ENCODE assay signal across 8 mouse cellular contexts in genomic region chr1:189627976-189628768, GRCm38 (mm10). TPM values are rescaled to one million over a fixed set of nuclear protein-coding genes. Genes with fewer than 3 reads are reported as not detected.
A peak's percentile ranks its signal among the peaks of the same experiment; 100 is the strongest.
DNase-seq lines count a peak whose midpoint lies in the region; ATAC-seq and TF ChIP-seq lines count a peak whose summit lies in the region.

No protein-coding gene starts in this region.

- WGBS in cerebellum, adult 2 months, result 90% methylated on average over 9 of the region's 9 CpGs
- WGBS in kidney, embryonic 14.5 days, result 17% methylated on average over 9 of the region's 9 CpGs
- WGBS in lung, postnatal 0 days, result 40% methylated on average over 9 of the region's 9 CpGs
- 68% methylated on average over 9 of the region's 9 CpGs for WGBS in spleen, adult 2 months

- peak; percentile 80 for ATAC-seq in kidney, embryonic 14.5 days (ENCODE audit: low FRiP score, low TSS enrichment)
- ATAC-seq in lung, postnatal 0 days, result peak; percentile 64

- no peaks in the 10 kb centered on the region for H3K9me3 ChIP-seq in kidney, embryonic 14.5 days (ENCODE audit: control insufficient read depth, low read length)
- H3K9me3 ChIP-seq in lung, postnatal 0 days (ENCODE audit: low read length), result no peaks in the 10 kb centered on the region

- H3K36me3 ChIP-seq in kidney, embryonic 14.5 days (ENCODE audit: control insufficient read depth, insufficient read depth, low read length), result no peaks in the 10 kb centered on the region
- H3K36me3 ChIP-seq in lung, postnatal 0 days (ENCODE audit: insufficient read depth, low read length), result no peaks in the 10 kb centered on the region
- no peaks in the 10 kb centered on the region for H3K36me3 ChIP-seq in spleen, adult 2 months (ENCODE audit: control insufficient read depth, insufficient read depth, low read length)

- no peak for TF ChIP-seq POLR2A in cerebellum, adult 2 months (IDR thresholded peaks at IDR 0.05; ENCODE audit: borderline replicate concordance, insufficient read depth, low read length)
- TF ChIP-seq POLR2A in brain, embryonic 14.5 days (IDR thresholded peaks at IDR 0.05; ENCODE audit: borderline replicate concordance, extremely low read depth, insufficient read depth, insufficient read length, poor library complexity, severe bottlenecking), result no peak
- no peak for TF ChIP-seq POLR2A in spleen, adult 2 months (IDR thresholded peaks at IDR 0.05; ENCODE audit: low read depth, low read length)

- no peak overlapping the region for H3K27ac ChIP-seq in cerebellum, adult 2 months (ENCODE audit: insufficient read depth, low read length)
- H3K27ac ChIP-seq in kidney, embryonic 14.5 days (ENCODE audit: low read depth, low read length), result no peak overlapping the region
- no peak overlapping the region for H3K27ac ChIP-seq in lung, postnatal 0 days (ENCODE audit: low read length)
- no peak overlapping the region for H3K27ac ChIP-seq in spleen, adult 2 months (ENCODE audit: insufficient read depth, low read length)

- H3K4me1 ChIP-seq in cerebellum, adult 2 months (ENCODE audit: control insufficient read depth, insufficient read depth, low read length), result peaks cover 3% of the 10 kb centered on the region; the same call in 1 of the 2 replicates
- H3K4me1 ChIP-seq in kidney, embryonic 14.5 days (ENCODE audit: control insufficient read depth, insufficient read depth, low read length), result no peaks in the 10 kb centered on the region
- no peaks in the 10 kb centered on the region for H3K4me1 ChIP-seq in lung, postnatal 0 days (ENCODE audit: insufficient read depth, low read depth, low read length)
- H3K4me1 ChIP-seq in spleen, adult 2 months (ENCODE audit: control insufficient read depth, insufficient read depth, insufficient read length), result no peaks in the 10 kb centered on the region

- no peak overlapping the region for H3K4me2 ChIP-seq in kidney, embryonic 14.5 days (replicated peaks; ENCODE audit: low read depth, low read length)
- H3K4me2 ChIP-seq in lung, postnatal 0 days (replicated peaks; ENCODE audit: low read depth, low read length), result no peak overlapping the region

- H3K9ac ChIP-seq in kidney, embryonic 14.5 days (ENCODE audit: low read depth, low read length), result no peak overlapping the region
- no peak overlapping the region for H3K9ac ChIP-seq in lung, postnatal 0 days (replicated peaks; ENCODE audit: low read depth)

- intact Hi-C loops in gastrocnemius, postnatal 14 days (cut with DNase I; ENCODE audit: low total_unique reads), result no loop called here

- DNase-seq in cerebellum, adult 2 months, result peak; percentile 8 to 23
- no peak for DNase-seq in cerebellum, adult 11-12 months
- peak; percentile 54 for DNase-seq in CD4-positive helper T cell, adult 2 months (ENCODE audit: low read depth, low spot score)
- peak; percentile 77 for DNase-seq in brain, embryonic 14.5 days (ENCODE audit: low read depth)
- peak; percentile 43 for DNase-seq in gastrocnemius, postnatal 14 days
- DNase-seq in lung, postnatal 0 days (ENCODE audit: low spot score), result peak; percentile 68
- peak; percentile 28 to 49 for DNase-seq in spleen, adult 2 months (ENCODE audit: low read depth in 1 of 2, low spot score in 2 of 2)

- TF ChIP-seq EP300 in lung, postnatal 0 days (IDR thresholded peaks at IDR 0.05), result no peak

- peak; percentile 45 for TF ChIP-seq CTCF in cerebellum, adult 2 months (IDR thresholded peaks at IDR 0.05; ENCODE audit: borderline replicate concordance, insufficient read depth, low read depth, low read length)
- peak; percentile 73 for TF ChIP-seq CTCF in brain, embryonic 14.5 days (IDR thresholded peaks at IDR 0.05; ENCODE audit: borderline replicate concordance, extremely low read depth, insufficient read depth, insufficient read length)
- TF ChIP-seq CTCF in lung, postnatal 0 days (IDR thresholded peaks at IDR 0.05), result peak; percentile 87
- peak; percentile 63; the same call in 1 of the 2 replicates for TF ChIP-seq CTCF in spleen, adult 2 months (IDR thresholded peaks at IDR 0.05; ENCODE audit: extremely low read depth, insufficient read depth, insufficient read length, insufficient replicate concordance)

- H3K4me3 ChIP-seq in cerebellum, adult 2 months (replicated peaks; ENCODE audit: insufficient read depth, low read depth, low read length), result no peak overlapping the region
- H3K4me3 ChIP-seq in kidney, embryonic 14.5 days (ENCODE audit: low read length), result no peak overlapping the region
- no peak overlapping the region for H3K4me3 ChIP-seq in lung, postnatal 0 days (ENCODE audit: low read depth, low read length)
- no peak overlapping the region for H3K4me3 ChIP-seq in spleen, adult 2 months (ENCODE audit: extremely low read depth, insufficient read depth, insufficient read length)

- H3K27me3 ChIP-seq in cerebellum, adult 2 months (ENCODE audit: control insufficient read depth, insufficient read depth, low read length), result no peaks in the 10 kb centered on the region
- H3K27me3 ChIP-seq in kidney, embryonic 14.5 days (ENCODE audit: control insufficient read depth, insufficient read depth, low read length), result no peaks in the 10 kb centered on the region
- H3K27me3 ChIP-seq in lung, postnatal 0 days (replicated peaks; ENCODE audit: insufficient read depth, low read length), result no peaks in the 10 kb centered on the region
- no peaks in the 10 kb centered on the region for H3K27me3 ChIP-seq in spleen, adult 2 months (ENCODE audit: control insufficient read depth, insufficient read depth, low read length)

RNA-seq across cellular contexts. Expression of gene Cenpf, which starts 59.7 kb away (rescaled TPM):
- polyA plus RNA-seq in cerebellum, adult 2 months (2012; rRNA removed), result 0.05 and 0.07 TPM in 2 replicates
- 10.9 and 11.3 TPM in 2 replicates for polyA plus RNA-seq in brain, embryonic 14.5 days (2012; rRNA removed)
- 1 to 10 TPM; 3.5 to 4.0 TPM for total RNA-seq in gastrocnemius, postnatal 14 days (2021)
- 87.3 and 98.8 TPM in 2 replicates for polyA plus RNA-seq in kidney, embryonic 14.5 days (2014; fragmentation: Nextera tagmentation; extraction: Ambion mirVana)
- polyA plus RNA-seq in lung, postnatal 0 days (2015; fragmentation: Nextera tagmentation; extraction: Ambion mirVana), result 4.1 and 6.3 TPM in 2 replicates
- 0.58 and 1.7 TPM in 2 replicates for polyA plus RNA-seq in spleen, adult 2 months (2012; rRNA removed)
